Mouse (Mus musculus) Muller cell, postnatal 12 days (primary cell): Measurements from ENCODE around the gene Zswim2.
A peak's percentile ranks its signal among the peaks of the same experiment; 100 is the strongest.
"Not testable (repeated sequence)": the region's sequence is repeated elsewhere in the genome, so short reads cannot be mapped to it uniquely, and the experiment has no call there.

Experiments used
- DNase-seq: peaks from one replicate; pipeline ENCODE4 v3.0.0-alpha.2; 2015; ENCODE audit errors: inconsistent ontology term

Zswim2 gene

DNA sequence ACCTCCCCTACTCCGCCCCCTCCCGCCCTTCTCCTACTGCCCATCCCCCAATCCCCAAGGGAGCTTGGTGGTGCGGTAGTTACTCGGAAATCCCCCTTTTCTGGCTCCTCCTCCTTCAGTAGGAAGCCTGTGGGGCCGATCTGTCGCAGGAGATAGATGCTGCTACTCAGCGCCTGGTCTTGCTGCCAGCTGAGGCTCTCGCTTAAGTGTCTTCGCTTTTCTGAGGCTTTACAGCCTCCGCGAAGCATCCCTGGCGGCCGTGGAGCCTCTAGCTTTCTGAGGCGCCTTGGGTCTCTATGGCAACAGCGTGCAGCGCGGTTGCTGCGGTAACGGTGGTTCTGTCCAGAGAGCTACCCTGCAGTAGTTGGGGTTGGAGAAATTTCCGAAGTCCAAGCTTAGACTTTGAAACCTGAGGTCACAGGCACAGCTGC is at the start of gene Zswim2:
Gene Zswim2 (minus strand): TSS at position 298 of the 431 bp plus-strand sequence.
- DNase-seq, result peak; percentile 60

DNA sequence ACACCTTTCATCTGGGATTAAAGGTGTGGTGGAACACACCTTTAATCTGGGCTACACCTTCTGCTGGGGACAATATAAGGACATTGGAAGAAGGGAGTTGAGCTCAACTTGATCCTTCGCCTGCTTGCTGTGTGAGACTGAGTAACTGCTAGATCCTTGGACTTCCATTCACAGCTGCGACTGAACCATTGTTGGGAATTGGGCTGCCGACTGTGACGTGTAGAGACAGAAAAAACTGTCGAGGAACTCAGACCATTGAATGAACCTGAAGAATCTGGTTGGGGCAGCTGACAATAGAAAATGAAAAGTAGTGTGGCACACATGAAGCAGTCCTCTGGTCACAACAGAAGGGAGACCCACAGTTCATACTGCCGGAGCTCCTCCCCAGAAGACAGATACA is 49.2 kb upstream of the Zswim2 start, which contains the start of gene Gm13691:
Gene Gm13691 (plus strand): TSS at position 301 of the 400 bp plus-strand sequence.
- DNase-seq, result not testable (repeated sequence)

DNA sequence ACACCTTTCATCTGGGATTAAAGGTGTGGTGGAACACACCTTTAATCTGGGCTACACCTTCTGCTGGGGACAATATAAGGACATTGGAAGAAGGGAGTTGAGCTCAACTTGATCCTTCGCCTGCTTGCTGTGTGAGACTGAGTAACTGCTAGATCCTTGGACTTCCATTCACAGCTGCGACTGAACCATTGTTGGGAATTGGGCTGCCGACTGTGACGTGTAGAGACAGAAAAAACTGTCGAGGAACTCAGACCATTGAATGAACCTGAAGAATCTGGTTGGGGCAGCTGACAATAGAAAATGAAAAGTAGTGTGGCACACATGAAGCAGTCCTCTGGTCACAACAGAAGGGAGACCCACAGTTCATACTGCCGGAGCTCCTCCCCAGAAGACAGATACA is 43.4 kb upstream of the Zswim2 start, which contains the start of gene Gm13697:
Gene Gm13697 (plus strand): TSS at position 301 of the 400 bp plus-strand sequence.
- DNase-seq, result not testable (repeated sequence)

DNA sequence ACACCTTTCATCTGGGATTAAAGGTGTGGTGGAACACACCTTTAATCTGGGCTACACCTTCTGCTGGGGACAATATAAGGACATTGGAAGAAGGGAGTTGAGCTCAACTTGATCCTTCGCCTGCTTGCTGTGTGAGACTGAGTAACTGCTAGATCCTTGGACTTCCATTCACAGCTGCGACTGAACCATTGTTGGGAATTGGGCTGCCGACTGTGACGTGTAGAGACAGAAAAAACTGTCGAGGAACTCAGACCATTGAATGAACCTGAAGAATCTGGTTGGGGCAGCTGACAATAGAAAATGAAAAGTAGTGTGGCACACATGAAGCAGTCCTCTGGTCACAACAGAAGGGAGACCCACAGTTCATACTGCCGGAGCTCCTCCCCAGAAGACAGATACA is 37.6 kb upstream of the Zswim2 start, which contains the start of gene Gm13694:
Gene Gm13694 (plus strand): TSS at position 301 of the 400 bp plus-strand sequence.
- DNase-seq, result not testable (repeated sequence)

DNA sequence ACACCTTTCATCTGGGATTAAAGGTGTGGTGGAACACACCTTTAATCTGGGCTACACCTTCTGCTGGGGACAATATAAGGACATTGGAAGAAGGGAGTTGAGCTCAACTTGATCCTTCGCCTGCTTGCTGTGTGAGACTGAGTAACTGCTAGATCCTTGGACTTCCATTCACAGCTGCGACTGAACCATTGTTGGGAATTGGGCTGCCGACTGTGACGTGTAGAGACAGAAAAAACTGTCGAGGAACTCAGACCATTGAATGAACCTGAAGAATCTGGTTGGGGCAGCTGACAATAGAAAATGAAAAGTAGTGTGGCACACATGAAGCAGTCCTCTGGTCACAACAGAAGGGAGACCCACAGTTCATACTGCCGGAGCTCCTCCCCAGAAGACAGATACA is 31.8 kb upstream of the Zswim2 start, which contains the start of gene Gm13696:
Gene Gm13696 (plus strand): TSS at position 301 of the 400 bp plus-strand sequence.
- DNase-seq, result not testable (repeated sequence)

DNA sequence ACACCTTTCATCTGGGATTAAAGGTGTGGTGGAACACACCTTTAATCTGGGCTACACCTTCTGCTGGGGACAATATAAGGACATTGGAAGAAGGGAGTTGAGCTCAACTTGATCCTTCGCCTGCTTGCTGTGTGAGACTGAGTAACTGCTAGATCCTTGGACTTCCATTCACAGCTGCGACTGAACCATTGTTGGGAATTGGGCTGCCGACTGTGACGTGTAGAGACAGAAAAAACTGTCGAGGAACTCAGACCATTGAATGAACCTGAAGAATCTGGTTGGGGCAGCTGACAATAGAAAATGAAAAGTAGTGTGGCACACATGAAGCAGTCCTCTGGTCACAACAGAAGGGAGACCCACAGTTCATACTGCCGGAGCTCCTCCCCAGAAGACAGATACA is 26.0 kb upstream of the Zswim2 start, which contains the start of gene Gm13695:
Gene Gm13695 (plus strand): TSS at position 301 of the 400 bp plus-strand sequence.
- DNase-seq, result not testable (repeated sequence)

DNA sequence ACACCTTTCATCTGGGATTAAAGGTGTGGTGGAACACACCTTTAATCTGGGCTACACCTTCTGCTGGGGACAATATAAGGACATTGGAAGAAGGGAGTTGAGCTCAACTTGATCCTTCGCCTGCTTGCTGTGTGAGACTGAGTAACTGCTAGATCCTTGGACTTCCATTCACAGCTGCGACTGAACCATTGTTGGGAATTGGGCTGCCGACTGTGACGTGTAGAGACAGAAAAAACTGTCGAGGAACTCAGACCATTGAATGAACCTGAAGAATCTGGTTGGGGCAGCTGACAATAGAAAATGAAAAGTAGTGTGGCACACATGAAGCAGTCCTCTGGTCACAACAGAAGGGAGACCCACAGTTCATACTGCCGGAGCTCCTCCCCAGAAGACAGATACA is 20.2 kb upstream of the Zswim2 start, which contains the start of gene Gm13693:
Gene Gm13693 (plus strand): TSS at position 301 of the 400 bp plus-strand sequence.
- not testable (repeated sequence) for DNase-seq

DNA sequence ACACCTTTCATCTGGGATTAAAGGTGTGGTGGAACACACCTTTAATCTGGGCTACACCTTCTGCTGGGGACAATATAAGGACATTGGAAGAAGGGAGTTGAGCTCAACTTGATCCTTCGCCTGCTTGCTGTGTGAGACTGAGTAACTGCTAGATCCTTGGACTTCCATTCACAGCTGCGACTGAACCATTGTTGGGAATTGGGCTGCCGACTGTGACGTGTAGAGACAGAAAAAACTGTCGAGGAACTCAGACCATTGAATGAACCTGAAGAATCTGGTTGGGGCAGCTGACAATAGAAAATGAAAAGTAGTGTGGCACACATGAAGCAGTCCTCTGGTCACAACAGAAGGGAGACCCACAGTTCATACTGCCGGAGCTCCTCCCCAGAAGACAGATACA is 14.4 kb upstream of the Zswim2 start, which contains the start of gene Gm13698:
Gene Gm13698 (plus strand): TSS at position 301 of the 400 bp plus-strand sequence.
- DNase-seq, result not testable (repeated sequence)

DNA sequence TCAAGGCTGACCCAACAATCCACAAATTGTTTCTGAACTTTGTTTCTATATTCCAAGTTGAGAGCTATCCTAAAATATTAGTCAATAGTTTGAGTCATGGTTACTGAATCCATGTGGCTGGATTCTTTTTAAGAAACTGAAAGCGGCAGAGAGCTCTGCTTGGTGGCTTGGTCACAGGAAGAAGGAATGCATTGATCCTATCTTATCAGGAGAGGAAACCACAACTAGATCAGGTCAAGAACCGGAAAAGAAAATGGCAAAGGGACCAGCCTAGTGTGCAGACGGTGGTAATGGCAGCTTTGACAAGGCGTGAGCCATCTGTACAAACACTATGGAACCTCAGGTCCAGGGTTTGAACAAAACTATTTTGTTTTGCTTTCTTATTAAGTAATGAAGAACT is 764 bp upstream of the Zswim2 start:
- DNase-seq, result peak; percentile 11

DNA sequence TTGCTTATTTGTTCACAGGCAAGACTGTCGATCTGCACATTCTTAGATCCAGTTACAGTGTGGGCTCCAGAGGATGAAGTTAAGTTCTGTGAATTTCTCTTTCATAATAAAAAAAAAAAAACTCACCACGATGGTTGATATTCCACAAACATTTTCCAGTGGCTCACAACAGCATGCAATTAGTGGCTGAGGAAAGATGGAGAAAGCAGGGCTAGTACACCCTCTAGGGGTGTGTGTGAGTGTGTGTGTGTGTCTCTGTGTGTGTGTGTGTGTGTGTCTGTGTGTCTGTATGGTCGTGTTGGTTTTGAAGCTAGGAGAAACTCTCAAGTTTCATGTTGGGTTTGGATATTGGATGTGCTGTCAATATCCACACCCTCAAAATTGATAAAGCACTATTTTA is 350 bp upstream of the Zswim2 start:
- DNase-seq, result no peak

DNA sequence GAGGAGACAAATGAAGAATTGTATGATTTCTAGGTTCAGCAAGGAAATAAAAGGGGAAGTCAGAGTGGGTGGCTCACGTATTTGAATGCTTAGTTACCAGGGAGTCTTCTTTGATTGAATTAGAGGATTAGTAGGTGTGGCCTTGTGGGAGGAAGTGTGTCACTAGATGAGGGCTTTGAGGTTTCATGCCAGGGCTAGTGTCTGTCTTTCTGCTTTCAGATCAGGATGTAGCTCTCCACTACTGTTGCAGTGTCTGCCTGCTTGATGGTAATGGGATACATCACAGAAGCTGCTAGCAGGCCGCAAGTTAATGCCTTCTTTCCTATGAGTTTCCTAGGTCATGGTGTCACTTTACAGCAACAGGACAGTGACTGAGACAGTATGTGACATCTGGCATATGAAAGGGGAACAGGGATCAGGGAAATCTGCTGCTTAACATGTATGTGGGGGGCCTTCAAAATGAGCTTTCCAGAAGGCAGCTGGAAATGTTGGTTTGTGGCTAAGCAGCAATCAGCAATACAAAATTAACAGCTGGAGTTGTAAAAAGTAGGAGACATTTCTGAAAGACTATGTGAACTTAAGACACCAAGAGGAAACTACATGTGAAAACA is 11.4 kb downstream of the Zswim2 start:
- no peak for DNase-seq

DNA sequence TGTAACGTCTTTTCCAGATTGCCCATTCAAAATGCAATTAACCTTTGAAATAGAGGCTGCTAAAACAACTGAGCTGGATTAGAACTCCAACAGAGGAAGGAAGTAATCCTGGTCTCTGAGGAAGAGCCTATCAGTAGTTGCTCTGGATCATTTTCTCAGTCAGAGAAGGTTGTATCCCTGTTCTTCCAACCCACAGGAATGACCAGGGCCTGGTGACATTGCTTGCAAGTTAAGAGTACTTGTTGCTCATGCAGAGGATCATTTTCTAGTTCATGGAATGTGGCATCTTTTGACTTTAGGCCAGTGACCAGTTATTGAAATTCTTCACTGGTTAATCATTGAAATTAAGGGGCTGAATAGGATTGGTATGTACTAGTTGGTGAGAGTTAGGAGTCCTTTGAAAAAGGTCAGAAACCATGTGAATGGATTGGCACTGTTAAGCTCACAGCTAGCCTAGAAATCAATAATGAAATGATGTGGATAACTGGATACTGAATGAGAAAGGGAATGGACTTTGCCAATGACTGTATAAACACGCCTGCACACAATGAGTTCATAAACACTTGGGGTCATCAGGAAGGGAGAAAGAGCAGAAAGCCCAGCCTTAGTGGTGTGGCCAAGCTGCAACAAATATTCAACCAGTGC is 39.0 kb downstream of the Zswim2 start:
- DNase-seq, result peak; percentile 86

DNA sequence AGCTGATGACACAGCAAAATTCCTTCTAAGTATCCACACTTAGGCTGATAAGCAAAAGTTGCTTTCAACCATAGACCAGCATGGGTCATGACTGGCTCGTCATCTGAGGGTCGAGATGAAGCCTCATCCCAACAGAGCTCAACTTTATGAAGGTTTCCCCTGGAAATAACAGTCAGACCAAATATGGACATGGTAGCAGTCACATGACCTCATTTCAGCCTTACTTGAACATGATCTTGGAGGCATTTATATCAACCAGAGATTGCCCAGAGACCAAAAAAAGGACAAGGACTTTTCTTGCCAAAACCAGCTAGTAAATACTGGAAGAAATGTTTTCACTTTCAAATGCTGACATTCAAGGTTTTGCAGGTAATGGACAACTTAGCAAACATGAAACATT is 47.3 kb downstream of the Zswim2 start:
- DNase-seq, result no peak

DNA sequence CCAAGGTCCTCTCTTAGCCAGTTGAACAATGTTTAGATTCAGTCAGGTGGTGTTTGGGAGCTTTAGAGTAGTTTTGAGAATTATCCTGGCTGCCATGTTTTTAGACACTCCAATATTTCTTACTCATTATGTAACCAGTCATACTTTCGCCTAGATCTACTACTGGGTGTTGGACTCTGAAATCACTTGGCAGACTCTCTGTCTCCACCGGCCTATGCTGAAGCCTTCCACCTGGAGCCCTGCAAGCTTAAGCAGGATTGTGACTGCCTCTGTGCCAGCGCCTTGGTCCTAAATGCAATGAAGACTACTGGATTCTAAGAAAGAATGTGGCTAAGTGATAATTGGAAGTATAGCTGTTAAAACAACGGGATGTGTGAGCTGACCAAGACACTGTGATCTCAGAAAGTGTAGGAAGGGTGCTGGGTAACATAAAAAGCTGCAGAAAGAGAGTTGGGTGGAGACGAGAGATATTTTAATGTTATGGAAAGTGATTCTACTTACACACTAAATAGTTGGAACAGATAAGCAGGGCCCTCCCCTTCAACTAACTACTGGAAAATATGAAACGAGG is 57.1 kb downstream of the Zswim2 start:
- DNase-seq, result no peak
